16 mouse cellular contexts compared by ENCODE assay signal in the genomic region with DNA sequence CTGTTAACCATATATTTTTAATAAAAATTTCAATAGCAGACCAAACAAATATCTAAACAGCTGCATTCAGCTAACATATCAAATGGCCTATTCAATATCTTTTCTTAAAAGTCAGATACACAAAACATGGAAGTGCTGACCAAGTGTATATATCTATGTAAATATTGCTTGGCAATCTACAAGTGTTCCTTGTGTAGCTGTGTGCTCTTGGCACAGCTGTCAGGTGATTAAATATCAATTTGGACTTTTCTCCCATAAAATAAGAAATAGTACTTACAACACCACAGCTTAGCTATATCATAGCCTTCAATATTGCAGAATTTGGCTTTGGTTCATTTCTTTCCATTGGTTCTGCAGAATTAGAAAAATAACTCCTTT.
"Had no signal": no experiment of that assay in that cellular context is flagged by ENCODE, and none has a peak within 500 bp of the region (broad histone marks: within the 10 kb centered on the region; RNA-seq: fewer than 3 reads in every experiment).

No protein-coding gene starts in this region.

- H3K9me3 ChIP-seq: limb, embryonic 12.5 days; liver, embryonic 13.5 days; lung, embryonic 15.5 days had no signal

- H3K27ac ChIP-seq: kidney, postnatal 0 days; limb, embryonic 12.5 days; liver, embryonic 13.5 days; lung, embryonic 15.5 days; macrophage; stomach, postnatal 0 days had no signal

- H3K27me3 ChIP-seq: limb, embryonic 12.5 days; liver, embryonic 13.5 days; lung, embryonic 15.5 days; megakaryocyte, embryonic 14.5 days had no signal

- H3K4me3 ChIP-seq: limb, embryonic 12.5 days; liver, embryonic 13.5 days; lung, embryonic 15.5 days; megakaryocyte, embryonic 14.5 days had no signal

- DNase-seq: kidney, adult 11 months; kidney, adult 9 months; kidney, postnatal 36 days; layer of hippocampus, adult 9-11 months; layer of hippocampus, postnatal 36 days; liver; liver, embryonic 13.5 days; liver, postnatal 0 days; lung, postnatal 14 days; thymus, postnatal 4 days had no signal

- H3K36me3 ChIP-seq: limb, embryonic 12.5 days; liver, embryonic 13.5 days; lung, embryonic 15.5 days had no signal

- H3K4me1 ChIP-seq: limb, embryonic 12.5 days; liver, embryonic 13.5 days; lung, embryonic 15.5 days; megakaryocyte, embryonic 14.5 days had no signal

- H3K9ac ChIP-seq: limb, embryonic 12.5 days; liver, embryonic 13.5 days; liver, postnatal 0 days; lung, embryonic 15.5 days had no signal

- H3K4me2 ChIP-seq: limb, embryonic 12.5 days; liver, embryonic 13.5 days; lung, embryonic 15.5 days had no signal

- ATAC-seq: liver, postnatal 0 days had no signal
